Mouse (Mus musculus): Measurements from ENCODE around the gene Nt5c3b.

GRCm38 (mm10) chr11:100402682-100403081 lies 38.9 kb downstream of the Nt5c3b start:
- no peak for TF ChIP-seq CTCF (conservative IDR thresholded peaks at IDR 0.05; ENCODE audit: low read length)
- TF ChIP-seq NANOG (IDR thresholded peaks at IDR 0.05; ENCODE audit: borderline replicate concordance, low read length): no peak

Measured in E14TG2a.4 (cell line).